Mouse (Mus musculus): ENCODE results near the gene Sesn2. TPM values are rescaled to one million over a fixed set of nuclear protein-coding genes. Genes with fewer than 3 reads are reported as not detected.

Sesn2 gene
- polyA plus RNA-seq, 1 experiment from 2014 or later: 14.2 TPM

GRCm38 (mm10) chr4:132475895-132476878, 34.1 kb downstream of the Sesn2 start:
- no peaks in the 10 kb centered on the region for H3K36me3 ChIP-seq
- no peak overlapping the region for H3K9ac ChIP-seq
- no peaks in the 10 kb centered on the region for H3K4me1 ChIP-seq
- H3K27ac ChIP-seq: no peak overlapping the region; the same call in 1 of the 2 replicates
- 70% methylated on average over 13 of the region's 13 CpGs for WGBS
- no peak overlapping the region for H3K4me2 ChIP-seq
- H3K9me3 ChIP-seq: no peaks in the 10 kb centered on the region
- no peak overlapping the region for H3K4me3 ChIP-seq (replicated peaks)
- no peak for ATAC-seq (ENCODE audit: insufficient read depth, low FRiP score, low read depth)
- H3K27me3 ChIP-seq (replicated peaks): no peaks in the 10 kb centered on the region

DNA sequence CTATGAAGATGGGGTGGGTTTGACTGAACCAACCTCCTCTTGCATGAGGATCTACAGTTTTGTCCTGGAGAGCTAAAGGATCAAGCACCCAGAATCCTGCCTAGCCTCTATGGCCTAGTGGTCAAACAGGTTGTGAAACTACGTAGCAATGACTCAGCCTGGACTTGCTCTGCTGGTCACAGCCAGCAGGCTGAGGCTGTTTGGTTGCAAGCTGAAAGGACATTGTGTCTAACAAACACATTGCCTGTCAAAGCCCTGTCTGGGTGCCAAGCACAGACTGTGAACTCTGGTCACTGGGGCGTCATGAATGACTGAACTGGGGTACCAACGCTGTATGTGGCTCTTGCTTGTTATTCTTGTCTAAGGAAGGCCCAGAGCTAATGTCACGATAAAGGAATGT, 35.7 kb downstream of the Sesn2 start:
- H3K4me2 ChIP-seq: no peak overlapping the region
- no peaks in the 10 kb centered on the region for H3K9me3 ChIP-seq
- WGBS: 65% methylated on average over 4 of the region's 4 CpGs
- no peaks in the 10 kb centered on the region for H3K4me1 ChIP-seq
- 0 out of 2 replicates have a peak overlapping the region, but pooled peaks have one; percentile 49 for H3K27ac ChIP-seq
- no peaks in the 10 kb centered on the region for H3K36me3 ChIP-seq
- H3K9ac ChIP-seq: no peak overlapping the region
- no peak; the same call in 1 of the 2 replicates for ATAC-seq (ENCODE audit: insufficient read depth, low FRiP score, low read depth)
- H3K4me3 ChIP-seq (replicated peaks): no peak overlapping the region
- H3K27me3 ChIP-seq (replicated peaks): no peaks in the 10 kb centered on the region

DNA sequence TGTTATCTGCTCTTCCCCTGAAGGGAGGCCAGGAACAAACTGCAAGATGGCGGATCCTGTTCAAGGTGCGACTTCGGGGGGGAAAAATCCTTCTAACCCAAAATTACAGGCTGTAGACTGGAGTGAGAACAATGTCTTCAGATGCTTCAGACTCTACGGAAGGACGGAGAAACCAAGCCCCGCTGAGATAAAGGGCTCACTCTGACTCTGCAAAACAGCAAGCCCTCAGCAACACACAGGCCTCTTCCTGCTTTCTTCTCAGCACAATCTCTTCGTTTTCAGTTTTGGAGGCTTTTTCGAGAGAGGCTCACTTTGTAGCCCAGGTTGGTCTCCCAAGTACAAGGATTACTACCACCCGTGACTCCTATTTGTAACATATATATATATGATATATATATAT, 36.9 kb downstream of the Sesn2 start:
- WGBS: 84% methylated on average over 9 of the region's 9 CpGs

GRCm38 (mm10) chr4:132469873-132470272, 40.4 kb downstream of the Sesn2 start:
- Histone ChIP-seq H3K9ac (no peak overlapping the region), H3K4me1 (no peaks in the 10 kb centered on the region), H3K36me3 (no peaks in the 10 kb centered on the region), H3K9me3 (no peaks in the 10 kb centered on the region), H3K27me3 (replicated peaks) (no peaks in the 10 kb centered on the region), H3K27ac (no peak overlapping the region), H3K4me3 (replicated peaks) (no peak overlapping the region), H3K4me2 (no peak overlapping the region)
- WGBS: 7% methylated on average over 3 of the region's 3 CpGs
- no peak for ATAC-seq (ENCODE audit: insufficient read depth, low FRiP score, low read depth)

More for the DNA sequence above, 36.9 kb downstream of the Sesn2 start:
- ATAC-seq (ENCODE audit: insufficient read depth, low FRiP score, low read depth): no peak
- Histone ChIP-seq H3K4me1 (no peaks in the 10 kb centered on the region), H3K4me2 (no peak overlapping the region), H3K9ac (no peak overlapping the region), H3K36me3 (no peaks in the 10 kb centered on the region), H3K27ac (no peak overlapping the region), H3K9me3 (no peaks in the 10 kb centered on the region), H3K27me3 (replicated peaks) (no peaks in the 10 kb centered on the region), H3K4me3 (replicated peaks) (no peak overlapping the region)

DNA sequence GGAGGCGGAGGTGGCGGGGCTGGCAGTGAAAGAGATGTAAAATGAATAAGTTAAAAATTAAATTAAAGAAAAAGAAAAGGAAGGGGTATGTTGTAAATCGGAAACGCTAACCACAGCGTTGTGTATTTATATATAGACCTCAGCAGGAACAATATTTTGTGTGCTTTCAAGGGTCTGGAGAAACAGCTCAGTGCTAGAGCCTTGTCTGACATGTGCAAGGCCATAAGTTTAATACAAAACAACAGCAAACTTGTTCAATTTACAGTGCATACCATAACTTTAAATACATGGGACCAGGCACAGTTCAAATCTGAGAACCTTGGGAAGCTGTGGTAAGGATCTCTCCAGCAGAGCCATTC, 46.1 kb downstream of the Sesn2 start:
- Histone ChIP-seq H3K27me3 (replicated peaks) (no peaks in the 10 kb centered on the region), H3K36me3 (peaks cover 17% of the 10 kb centered on the region), H3K4me2 (peak overlapping the region; percentile 60), H3K4me3 (replicated peaks) (peak overlapping the region; percentile 82), H3K9ac (no peak overlapping the region), H3K9me3 (no peaks in the 10 kb centered on the region), H3K27ac (peak overlapping the region; percentile 8; the same call in 1 of the 2 replicates), H3K4me1 (peaks cover 12% of the 10 kb centered on the region)
- WGBS: 1% methylated on average over 5 of the region's 5 CpGs
- ATAC-seq (ENCODE audit: insufficient read depth, low FRiP score, low read depth): no peak

DNA sequence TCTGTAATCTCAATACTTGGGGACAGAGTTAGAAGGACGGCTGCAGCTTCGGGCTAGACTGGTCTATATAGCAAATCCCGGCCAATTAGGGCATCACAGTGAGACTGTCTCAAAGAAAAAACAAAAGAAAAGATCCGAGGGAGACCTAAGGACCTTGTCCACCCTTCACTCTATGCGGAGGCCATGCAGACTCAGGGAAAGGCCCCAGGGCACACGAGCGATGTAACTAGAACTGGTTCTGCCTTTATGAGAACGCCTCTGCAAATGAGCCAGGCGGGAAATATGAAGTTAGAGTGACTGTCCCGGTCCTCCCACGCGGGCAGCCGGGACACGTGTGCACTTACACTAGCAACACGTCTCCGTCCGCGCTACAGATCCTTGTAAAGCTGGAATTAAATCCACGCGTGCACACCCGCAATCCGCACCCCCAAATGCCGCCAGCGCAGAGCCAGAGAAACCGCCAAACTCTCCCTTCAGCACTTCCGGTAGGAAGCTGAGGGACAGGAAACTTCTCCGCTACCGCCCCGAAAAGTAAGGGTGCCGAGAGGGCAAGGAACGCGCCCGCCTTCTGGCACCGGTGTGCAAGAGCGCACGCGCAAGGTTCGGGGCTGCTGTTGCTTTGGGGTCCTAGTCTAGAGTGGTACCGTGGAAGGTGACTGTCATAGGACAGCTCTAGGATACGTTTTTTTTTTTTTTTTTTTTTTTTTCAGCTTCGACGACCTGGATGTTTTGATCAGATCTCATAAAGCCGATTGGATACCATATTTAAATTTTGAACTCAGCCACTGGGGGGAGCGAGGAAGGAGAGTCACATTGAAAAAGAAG, 46.7 kb downstream of the Sesn2 start, which contains the start of gene Med18:
Med18 (minus strand) TSS at position 492 of the 825 bp plus-strand sequence.
- H3K4me2 ChIP-seq: peak within 1 kb of the TSS; percentile 60
- no peaks in the 10 kb centered on the region for H3K9me3 ChIP-seq
- peak within 1 kb of the TSS; percentile 73 for H3K9ac ChIP-seq
- peak within 1 kb of the TSS; percentile 81 for H3K27ac ChIP-seq
- H3K36me3 ChIP-seq: peaks cover 19% of the 10 kb centered on the region
- H3K4me1 ChIP-seq: peaks cover 12% of the 10 kb centered on the region
- WGBS: under 1% methylated on average over 44 of the region's 44 CpGs
- peak within 1 kb of the TSS; percentile 82 for H3K4me3 ChIP-seq (replicated peaks)
- ATAC-seq (ENCODE audit: insufficient read depth, low FRiP score, low read depth): peak; percentile 90
- H3K27me3 ChIP-seq (replicated peaks): no peaks in the 10 kb centered on the region

- Histone ChIP-seq H3K27ac (peak overlapping the region; percentile 81; the same call in 1 of the 2 replicates), H3K9ac (peak overlapping the region; percentile 73), H3K27me3 (replicated peaks) (no peaks in the 10 kb centered on the region), H3K4me3 (replicated peaks) (peak overlapping the region; percentile 82), H3K4me1 (peaks cover 12% of the 10 kb centered on the region), H3K4me2 (peak overlapping the region; percentile 60), H3K36me3 (peaks cover 23% of the 10 kb centered on the region), H3K9me3 (no peaks in the 10 kb centered on the region)
- no peak for ATAC-seq (ENCODE audit: insufficient read depth, low FRiP score, low read depth)
- WGBS: 7% methylated on average over 11 of the region's 11 CpGs
These were observed 47.5 kb downstream of the Sesn2 start for GRCm38 (mm10) chr4:132462836-132463235.

GRCm38 (mm10) chr4:132460225-132460624, 50.1 kb downstream of the Sesn2 start:
- WGBS: 84% methylated on average over 8 of the region's 8 CpGs
- H3K27me3 ChIP-seq (replicated peaks): no peaks in the 10 kb centered on the region
- no peak overlapping the region for H3K4me2 ChIP-seq
- no peak overlapping the region for H3K27ac ChIP-seq
- H3K9me3 ChIP-seq: no peaks in the 10 kb centered on the region
- H3K36me3 ChIP-seq: peaks cover 28% of the 10 kb centered on the region
- no peak overlapping the region for H3K4me3 ChIP-seq (replicated peaks)
- H3K4me1 ChIP-seq: peaks cover 12% of the 10 kb centered on the region
- H3K9ac ChIP-seq: no peak overlapping the region
- no peak for ATAC-seq (ENCODE audit: insufficient read depth, low FRiP score, low read depth)

DNA sequence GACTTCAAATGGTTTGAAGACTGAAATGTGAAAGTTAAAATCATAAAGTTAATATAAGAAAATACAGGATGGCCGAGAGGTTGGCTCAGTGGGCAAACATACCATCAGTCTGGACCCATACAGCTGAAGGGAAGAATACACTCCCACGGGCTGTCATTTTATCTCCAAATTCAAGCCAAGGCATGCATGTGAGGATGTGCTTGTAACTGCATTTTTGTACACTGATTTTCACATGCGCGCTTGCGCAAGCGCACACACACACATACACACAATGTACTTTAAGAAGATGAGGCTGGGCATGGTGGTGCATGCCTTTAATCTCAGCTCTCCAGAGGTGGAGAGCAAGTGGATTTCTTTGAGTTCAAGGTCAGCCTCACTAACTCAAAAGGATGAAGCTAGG, 54.7 kb downstream of the Sesn2 start:
- Histone ChIP-seq H3K9me3 (no peaks in the 10 kb centered on the region), H3K4me3 (replicated peaks) (no peak overlapping the region), H3K9ac (no peak overlapping the region), H3K4me1 (no peaks in the 10 kb centered on the region), H3K4me2 (no peak overlapping the region), H3K36me3 (peaks cover 21% of the 10 kb centered on the region), H3K27ac (peak overlapping the region; percentile 81), H3K27me3 (replicated peaks) (no peaks in the 10 kb centered on the region)
- no peak for ATAC-seq (ENCODE audit: insufficient read depth, low FRiP score, low read depth)
- 84% methylated on average over 6 of the region's 6 CpGs for WGBS

DNA sequence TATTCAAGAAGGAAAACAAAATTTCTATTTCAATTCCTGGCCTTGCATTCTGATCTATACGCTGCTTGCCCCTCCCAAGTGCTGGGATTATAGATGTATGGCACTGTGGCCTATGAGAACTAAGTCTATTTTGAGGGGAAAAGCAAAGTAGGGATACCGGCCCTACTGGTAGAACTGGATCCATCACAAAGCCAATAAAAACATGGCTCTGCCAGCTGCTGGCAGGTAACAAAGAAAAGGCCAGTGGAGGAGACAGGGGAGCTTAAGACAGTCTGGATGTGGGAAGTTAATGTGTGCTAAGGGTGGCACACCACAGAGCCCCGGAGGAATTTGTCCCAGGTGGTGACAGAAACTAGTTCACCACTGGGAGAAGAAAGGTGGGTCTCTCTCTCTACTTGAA, 55.2 kb downstream of the Sesn2 start:
- Histone ChIP-seq H3K9ac (no peak overlapping the region), H3K4me2 (no peak overlapping the region), H3K36me3 (peaks cover 20% of the 10 kb centered on the region), H3K4me3 (replicated peaks) (no peak overlapping the region), H3K4me1 (no peaks in the 10 kb centered on the region), H3K9me3 (no peaks in the 10 kb centered on the region), H3K27ac (peak overlapping the region; percentile 81), H3K27me3 (replicated peaks) (no peaks in the 10 kb centered on the region)
- 65% methylated on average over 3 of the region's 3 CpGs for WGBS
- ATAC-seq (ENCODE audit: insufficient read depth, low FRiP score, low read depth): peak; percentile 81; the same call in 1 of the 2 replicates

GRCm38 (mm10) chr4:132454216-132454615, 56.1 kb downstream of the Sesn2 start:
- Histone ChIP-seq H3K27me3 (replicated peaks) (no peaks in the 10 kb centered on the region), H3K9ac (no peak overlapping the region), H3K4me1 (no peaks in the 10 kb centered on the region), H3K4me3 (replicated peaks) (no peak overlapping the region), H3K27ac (no peak overlapping the region; the same call in 1 of the 2 replicates), H3K9me3 (no peaks in the 10 kb centered on the region), H3K4me2 (no peak overlapping the region), H3K36me3 (peaks cover 11% of the 10 kb centered on the region)
- ATAC-seq (ENCODE audit: insufficient read depth, low FRiP score, low read depth): no peak; the same call in 1 of the 2 replicates
- 73% methylated on average over 4 of the region's 6 CpGs for WGBS

Measured in stomach, embryonic 15.5 days (tissue).